Mouse (Mus musculus) lung, postnatal 0 days (tissue): ENCODE results near the gene Lyrm4.

Source experiments
- CTCF ChIP-seq: IDR thresholded peaks from 2 replicates; pipeline ENCODE4 v1.5.1; 2016; ENCODE audit warnings: antibody characterized with exemption, mild to moderate bottlenecking
- EP300 ChIP-seq: IDR thresholded peaks from 2 replicates; pipeline ENCODE4 v1.6.1; 2016; ENCODE audit warnings: antibody characterized with exemption, mild to moderate bottlenecking, control low read depth

GRCm38 (mm10) chr13:36085971-36086370, 31.4 kb downstream of the Lyrm4 start:
- no peak for TF ChIP-seq CTCF
- TF ChIP-seq EP300: no peak
